Mouse (Mus musculus) left cerebral cortex, postnatal 25 days (tissue): Measurements from ENCODE around the gene Gm28036. TPM values are rescaled to one million over a fixed set of nuclear protein-coding genes. Genes with fewer than 3 reads are reported as not detected.
A peak's percentile ranks its signal among the peaks of the same experiment; 100 is the strongest.
"Not testable (repeated sequence)": the region's sequence is repeated elsewhere in the genome, so short reads cannot be mapped to it uniquely, and the experiment has no call there.

Experiments
- DNase-seq, 2 experiments: peaks; one replicate each; pipeline ENCODE4 v3.0.0; 2022; ENCODE audit warnings: low spot score in 2 of 2, mixed read lengths in 1 of 2
- intact Hi-C: fragments of 180-260 bp; cut with DNase I; formaldehyde crosslinking; loops from one replicate; pipeline ENCODE4 v1.15.1; 2025
- total RNA-seq, 2 experiments: library from RNA; stranded (reverse); gene quantifications; 2 replicates each; pipeline ENCODE4 v1.2.3; 2021

Gene Gm28036
- 10 to 100 TPM; 19.1 to 22.0 TPM for total RNA-seq

- DNase-seq = no peak
- intact Hi-C loops = no loop called here
Measured at GRCm38 (mm10) chr2:156126992-156127391, at the start of gene Gm28036. Gene Gm28036 (minus strand): TSS chr2:156127092.

- DNase-seq = no peak
- intact Hi-C loops = no loop called here
Measured at GRCm38 (mm10) chr2:156166557-156166956, 39.7 kb upstream of the Gm28036 start.

GRCm38 (mm10) chr2:156165478-156165877, 38.6 kb upstream of the Gm28036 start:
- DNase-seq = no peak
- intact Hi-C loops = no loop called here

- intact Hi-C loops = no loop called here
Measured at GRCm38 (mm10) chr2:156151538-156151937, 24.6 kb upstream of the Gm28036 start.

DNA sequence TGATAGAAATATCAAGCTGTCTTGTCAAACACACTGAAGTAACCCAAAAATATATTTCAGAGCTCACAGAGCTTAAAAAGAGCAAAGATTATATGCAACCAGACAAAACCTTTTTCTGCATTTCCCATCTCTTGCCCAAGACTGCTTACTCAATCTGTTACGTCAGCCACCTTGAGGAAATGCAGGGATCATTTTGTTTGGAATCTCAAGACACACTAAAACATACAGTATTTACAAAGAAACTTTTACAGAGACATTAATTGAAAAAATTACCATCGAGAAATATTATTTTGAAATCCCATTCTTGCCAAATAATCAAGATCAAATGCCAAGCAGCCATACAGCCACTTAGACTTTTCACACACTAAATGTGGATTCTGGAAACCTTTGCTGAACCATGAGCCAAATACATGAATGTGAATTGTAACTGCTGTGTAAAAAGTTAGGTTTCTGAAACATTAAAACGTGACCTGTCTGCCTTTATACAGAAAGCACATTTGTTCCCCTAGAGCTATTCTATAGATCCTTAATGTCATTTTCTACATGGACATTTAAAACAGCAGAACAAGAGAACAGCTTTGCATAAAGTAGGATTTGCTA, 20.5 kb upstream of the Gm28036 start:
- intact Hi-C loops = no loop called here
- no peak for DNase-seq

More at GRCm38 (mm10) chr2:156151538-156151937, 24.6 kb upstream of the Gm28036 start:
- no peak for DNase-seq

DNA sequence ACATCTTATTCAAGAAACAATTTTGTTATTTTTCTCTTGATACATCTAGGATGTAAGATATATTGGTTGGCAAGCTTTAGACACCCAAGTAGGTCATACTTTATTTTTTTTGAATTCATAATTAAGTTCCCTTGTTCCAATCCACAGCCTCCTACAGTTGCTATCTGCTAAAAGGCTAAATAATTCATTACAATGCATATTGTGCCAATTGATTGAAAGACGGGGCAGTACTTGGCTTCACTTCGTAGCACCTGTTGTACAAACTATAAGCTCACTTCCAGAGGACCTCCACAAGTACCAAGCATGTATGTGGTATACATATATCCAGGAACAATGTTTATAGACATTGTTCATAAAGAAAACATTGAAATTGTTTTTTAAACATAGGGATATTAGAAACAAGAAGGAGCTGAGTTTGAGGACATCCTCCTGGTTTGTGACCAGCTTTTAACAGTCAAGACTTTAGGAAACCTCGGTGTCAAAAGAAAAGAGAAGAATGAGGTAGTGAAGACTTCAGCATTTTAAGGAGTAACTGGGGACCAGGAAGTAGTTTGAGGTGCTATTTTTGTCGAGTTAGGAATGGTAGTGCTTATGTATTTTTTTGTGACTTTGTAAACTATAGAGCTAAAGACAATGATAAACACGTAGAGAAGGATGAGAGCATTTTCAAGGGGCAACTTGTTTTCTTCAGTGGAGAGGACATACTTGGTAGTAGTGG, 19.5 kb upstream of the Gm28036 start:
- DNase-seq = no peak
- intact Hi-C loops = no loop called here

- intact Hi-C loops = no loop called here
Measured at GRCm38 (mm10) chr2:156145486-156146130, 18.7 kb upstream of the Gm28036 start.

GRCm38 (mm10) chr2:156143953-156144724, 17.2 kb upstream of the Gm28036 start, which contains the start of the genes Romo1 and Nfs1:
Gene Romo1 (plus strand): TSS chr2:156144039.
Gene Nfs1 (minus strand): TSS chr2:156144186.
- intact Hi-C loops = loop anchor here (2.0 to 5.0 kb wide), 2 partner anchors 33 to 182 kb away; partner anchors contain the start of genes Cpne1 and Rbm12
- peak; percentile 93 to 96 for DNase-seq

More at GRCm38 (mm10) chr2:156145486-156146130, 18.7 kb upstream of the Gm28036 start:
- DNase-seq = no peak

DNA sequence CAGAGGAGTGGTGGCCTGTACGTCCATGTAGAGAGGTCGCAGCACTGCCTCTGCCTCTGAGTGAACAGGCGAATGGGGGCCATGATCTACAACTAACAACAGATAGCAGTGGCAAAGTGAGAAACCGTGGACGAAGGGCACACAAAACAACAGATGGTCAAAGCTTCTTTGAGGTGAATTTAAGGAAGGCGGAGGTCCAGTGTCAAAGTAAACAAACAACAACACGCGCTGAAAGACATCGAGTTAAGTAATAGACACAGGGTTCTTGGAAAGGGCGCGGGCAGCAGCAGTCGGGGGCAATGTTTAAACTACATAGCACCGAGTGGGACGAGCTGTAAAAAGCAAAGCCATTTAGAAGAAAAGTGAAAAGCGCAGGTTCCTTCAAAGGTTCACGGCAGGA, 16.5 kb upstream of the Gm28036 start:
- intact Hi-C loops = loop anchor here (2.0 to 5.0 kb wide), 2 partner anchors 33 to 181 kb away; partner anchors contain the start of genes Cpne1 and Rbm12
- no peak for DNase-seq

GRCm38 (mm10) chr2:156142820-156143219, 15.9 kb upstream of the Gm28036 start:
- intact Hi-C loops = loop anchor here (2.0 to 5.0 kb wide), 2 partner anchors 32 to 181 kb away; partner anchors contain the start of genes Cpne1 and Rbm12
- DNase-seq = no peak

- DNase-seq = no peak
- intact Hi-C loops = no loop called here
Measured at GRCm38 (mm10) chr2:156135695-156136094, 8.8 kb upstream of the Gm28036 start.

DNA sequence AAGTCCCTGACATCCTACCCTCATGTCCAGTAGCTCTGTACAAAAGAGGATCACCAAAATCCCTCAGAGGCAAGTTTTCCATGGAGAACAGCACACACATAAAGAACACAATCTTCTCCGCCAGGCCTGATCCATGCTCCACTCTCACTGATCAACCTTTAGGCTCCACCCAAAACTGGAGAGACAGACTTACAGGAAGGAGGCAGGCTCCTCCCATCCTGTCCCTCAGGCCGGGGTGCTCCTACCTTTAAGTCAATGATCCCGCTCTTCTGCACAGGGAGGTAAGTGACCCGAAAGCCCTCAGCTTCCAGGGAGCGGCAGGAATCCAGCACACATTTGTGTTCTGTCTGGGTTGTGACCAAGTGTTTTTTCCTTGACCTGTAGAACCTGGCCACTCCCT, 7.3 kb upstream of the Gm28036 start:
- DNase-seq = no peak
- intact Hi-C loops = no loop called here

DNA sequence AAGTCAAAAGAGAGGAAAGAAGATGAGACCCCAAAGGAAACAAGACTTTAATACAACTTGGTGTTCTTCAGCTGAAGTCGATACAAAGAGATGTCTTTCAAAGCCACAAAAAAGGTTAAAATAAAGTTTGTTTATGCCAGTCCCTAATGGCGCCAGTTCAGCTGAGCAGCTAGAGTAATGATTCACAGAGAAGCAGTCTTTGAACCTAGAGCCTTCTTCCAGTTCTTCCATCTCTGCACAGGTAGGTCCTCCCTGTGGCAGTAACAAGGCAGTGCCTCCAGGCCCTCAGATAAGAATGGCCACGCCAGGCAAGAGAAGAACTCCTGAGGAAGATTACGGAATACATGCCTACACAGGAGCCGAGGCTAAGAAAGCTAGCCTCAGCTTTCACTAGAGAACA, 3.2 kb downstream of the Gm28036 start:
- DNase-seq = no peak
- intact Hi-C loops = no loop called here

- DNase-seq = no peak
Measured at GRCm38 (mm10) chr2:156119566-156119965, 7.3 kb downstream of the Gm28036 start.

GRCm38 (mm10) chr2:156112080-156112423, 14.8 kb downstream of the Gm28036 start:
- DNase-seq, intact Hi-C loops: not testable (repeated sequence)

More at GRCm38 (mm10) chr2:156119566-156119965, 7.3 kb downstream of the Gm28036 start:
- intact Hi-C loops = no loop called here

GRCm38 (mm10) chr2:156111358-156112079, 15.4 kb downstream of the Gm28036 start, which contains the start of the genes Cpne1 and Rbm12:
Gene Cpne1 (minus strand): TSS chr2:156111965.
Gene Rbm12 (minus strand): TSS chr2:156111978.
- intact Hi-C loops = loop anchor here (2.0 kb wide), 2 partner anchors 31 to 103 kb away; partner anchors contain the start of gene Ergic3
- DNase-seq = peak; percentile 92 to 93

DNA sequence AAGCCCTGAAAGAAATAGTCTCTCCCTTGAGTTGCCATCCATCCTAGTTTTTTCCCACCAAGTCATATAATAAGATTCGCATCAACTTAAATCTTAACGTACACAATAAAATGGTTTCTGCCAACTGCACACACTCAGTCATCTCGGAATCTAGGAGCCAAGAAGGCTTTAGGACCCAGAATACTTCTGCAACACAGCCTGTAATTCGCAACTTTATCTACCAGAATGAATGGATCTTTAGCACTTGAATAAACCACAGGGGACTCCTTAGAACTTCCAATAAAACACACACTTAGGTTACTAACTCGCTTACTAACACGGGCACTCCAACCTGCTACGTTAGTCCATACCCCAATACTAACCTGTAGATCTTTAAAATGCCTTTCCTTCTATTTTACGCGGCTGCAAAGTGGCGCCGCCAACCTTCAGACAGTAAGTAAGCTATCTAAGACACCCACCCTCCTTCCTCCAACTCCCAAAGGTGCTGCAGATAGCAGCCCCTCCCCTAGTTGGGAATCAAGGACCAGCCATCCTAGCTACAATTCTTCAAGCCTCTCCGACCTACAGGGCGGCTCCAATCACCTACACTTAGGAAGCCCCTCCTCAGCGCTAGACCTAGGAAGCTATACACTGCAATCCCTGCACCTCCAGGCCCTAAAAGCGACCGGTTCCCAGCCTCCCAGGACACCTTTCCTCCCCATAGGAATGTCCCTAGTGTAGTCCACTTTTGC, 16.1 kb downstream of the Gm28036 start:
- peak; percentile 30 to 34 for DNase-seq
- intact Hi-C loops = loop anchor here (2.0 kb wide), 2 partner anchors 32 to 102 kb away; partner anchors contain the start of gene Ergic3

DNA sequence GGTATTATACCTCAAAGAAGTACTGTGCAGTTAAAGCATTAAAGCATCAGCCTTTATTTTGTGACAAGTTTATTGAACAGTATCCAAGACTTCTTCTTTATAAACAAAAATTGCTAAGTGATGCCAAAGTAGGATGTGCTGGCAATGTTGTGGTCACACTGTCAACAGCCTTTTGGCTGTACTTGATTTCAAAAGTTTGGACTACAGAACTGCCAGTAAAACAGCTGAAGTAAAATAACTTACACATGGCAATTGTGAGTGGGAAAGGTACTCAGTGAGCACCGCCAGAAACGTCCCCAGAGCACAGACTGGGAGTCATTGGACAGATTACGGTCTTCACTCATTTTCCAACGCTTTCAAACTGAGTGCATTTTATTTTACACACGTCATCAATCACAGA, 35.0 kb downstream of the Gm28036 start:
- intact Hi-C loops = no loop called here
- no peak for DNase-seq
